Mouse (Mus musculus) lung, postnatal 10 days (tissue): Measurements from ENCODE around the gene C130074G19Rik.

ENCODE experiments used
- DNase-seq: peaks from one replicate; pipeline ENCODE4 v3.0.0; 2021

The C130074G19Rik gene

GRCm38 (mm10) chr1:184836350-184836749 lies 46.7 kb downstream of the C130074G19Rik start:
- DNase-seq, result no peak

- no peak for DNase-seq
Measured at GRCm38 (mm10) chr1:184833499-184833898, 49.5 kb downstream of the C130074G19Rik start.

DNA sequence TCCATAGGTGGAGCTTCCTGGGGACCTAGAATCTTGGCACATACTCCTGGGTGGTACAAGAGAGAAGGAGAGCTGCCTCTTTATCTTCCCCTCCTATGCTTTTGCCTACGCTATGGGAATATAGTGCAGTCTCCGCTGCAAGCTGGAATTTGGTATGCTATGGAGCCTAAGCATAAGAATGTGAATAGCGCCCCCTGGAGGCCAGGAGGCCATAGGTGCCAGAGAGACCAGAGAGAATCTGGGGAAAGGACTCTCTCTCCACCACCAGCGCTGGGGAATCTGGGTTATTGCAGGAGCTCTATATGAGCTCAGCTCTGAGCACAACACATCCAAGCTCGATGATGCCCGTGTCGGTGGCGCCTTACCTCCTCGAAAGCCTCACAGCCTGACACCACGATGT lies 50.8 kb downstream of the C130074G19Rik start:
- DNase-seq, result no peak

- no peak for DNase-seq
Measured at GRCm38 (mm10) chr1:184829897-184830296, 53.1 kb downstream of the C130074G19Rik start.

DNA sequence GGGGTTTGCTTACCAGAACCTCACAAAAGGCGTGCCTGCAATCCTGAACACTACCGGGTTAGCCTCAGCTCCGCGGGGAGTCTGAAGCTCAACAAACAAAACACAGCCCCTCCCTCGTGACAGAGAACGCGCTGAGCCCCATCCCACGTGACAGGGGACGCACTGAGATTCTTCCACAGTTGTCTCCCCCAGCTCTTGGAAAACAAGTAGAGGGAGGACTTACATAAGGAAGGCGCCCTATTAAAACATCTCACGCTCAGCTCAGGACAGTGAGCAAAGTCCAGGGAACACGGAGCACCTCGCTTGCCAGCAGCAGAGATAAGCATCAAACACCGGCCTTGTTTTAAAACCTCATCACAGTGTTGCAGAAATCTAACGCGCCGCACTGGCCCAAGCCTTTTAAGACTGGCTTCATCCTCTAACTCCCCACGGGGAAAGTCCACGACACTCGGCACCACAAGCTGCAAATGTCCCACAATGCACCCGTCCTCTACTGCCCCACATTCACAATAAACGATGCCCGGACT lies 55.8 kb downstream of the C130074G19Rik start:
- DNase-seq, result no peak

- peak; percentile 71 for DNase-seq
Measured at GRCm38 (mm10) chr1:184825093-184825492, 57.9 kb downstream of the C130074G19Rik start.

DNA sequence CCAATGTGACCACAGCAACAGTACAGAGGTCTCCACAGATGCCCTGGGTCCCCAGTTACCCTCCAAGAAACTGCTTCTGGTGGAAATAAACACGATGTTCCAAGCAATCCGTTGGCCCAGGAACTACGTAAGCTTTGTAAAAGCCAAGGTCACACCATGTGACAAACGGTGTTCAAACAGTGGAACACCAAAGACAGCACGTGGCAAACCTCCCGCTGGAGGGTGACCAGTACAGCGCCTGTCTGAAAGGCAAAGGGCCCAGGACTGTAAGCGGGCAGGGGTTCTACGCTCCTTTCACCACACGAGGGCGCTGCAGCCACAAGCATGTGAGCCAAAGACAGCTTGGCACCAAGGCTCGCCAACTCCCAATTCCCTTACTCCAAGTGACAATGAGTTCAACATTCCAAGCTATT lies 58.6 kb downstream of the C130074G19Rik start:
- DNase-seq, result peak; percentile 96

GRCm38 (mm10) chr1:184822678-184823077 lies 60.3 kb downstream of the C130074G19Rik start:
- peak; percentile 26 for DNase-seq
